Mouse (Mus musculus): ENCODE data around the gene Arglu1. TPM values are rescaled to one million over a fixed set of nuclear protein-coding genes. Genes with fewer than 3 reads are reported as not detected.
A peak's percentile ranks its signal among the peaks of the same experiment; 100 is the strongest.

Gene Arglu1
- polyA plus RNA-seq, 1 experiment from 2014 or later = 169 TPM

DNA sequence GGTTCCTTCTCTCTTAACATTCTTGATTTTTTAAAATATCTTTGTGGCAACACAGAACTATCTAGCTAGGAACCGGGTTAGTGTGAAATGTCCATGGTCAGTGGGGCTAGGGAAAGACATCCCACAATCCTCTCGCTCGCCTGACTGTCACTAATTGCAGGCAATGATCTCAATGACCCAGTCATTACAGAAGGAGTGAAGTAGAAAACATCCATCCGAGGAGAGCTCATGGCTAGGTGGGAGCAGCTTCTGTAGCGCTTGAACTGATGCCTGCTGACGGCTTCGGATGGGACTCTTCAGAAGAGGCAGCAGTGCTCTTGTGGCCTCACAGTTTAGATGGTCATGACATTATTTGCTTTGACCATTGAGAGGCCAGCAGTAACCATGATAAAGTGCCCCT is 58.9 kb downstream of the Arglu1 start:
- DNase-seq (ENCODE audit: low spot score) (no peak), ATAC-seq (replicated peaks; ENCODE audit: low FRiP score, low read depth) (no peak)
- no peak overlapping the region for H3K4me3 ChIP-seq (replicated peaks; ENCODE audit: low read depth, low read length)
- WGBS = 57% methylated on average over 7 of the region's 7 CpGs
- no peak for TF ChIP-seq CTCF (IDR thresholded peaks at IDR 0.05; ENCODE audit: low read depth)
- peaks cover 4% of the 10 kb centered on the region; the same call in 1 of the 2 replicates for H3K4me1 ChIP-seq (replicated peaks; ENCODE audit: insufficient read depth, low read length)
- no peaks in the 10 kb centered on the region for H3K27me3 ChIP-seq (ENCODE audit: insufficient read depth, low read length)
- H3K9me3 ChIP-seq (replicated peaks; ENCODE audit: low read length) = no peaks in the 10 kb centered on the region
- peaks cover 5% of the 10 kb centered on the region; the same call in 1 of the 2 replicates for H3K36me3 ChIP-seq (ENCODE audit: insufficient read depth, low read length)
- H3K9ac ChIP-seq (ENCODE audit: low read depth, low read length) = no peak overlapping the region
- no peak overlapping the region for H3K27ac ChIP-seq
- no peak overlapping the region for H3K4me2 ChIP-seq (ENCODE audit: low read length)

DNA sequence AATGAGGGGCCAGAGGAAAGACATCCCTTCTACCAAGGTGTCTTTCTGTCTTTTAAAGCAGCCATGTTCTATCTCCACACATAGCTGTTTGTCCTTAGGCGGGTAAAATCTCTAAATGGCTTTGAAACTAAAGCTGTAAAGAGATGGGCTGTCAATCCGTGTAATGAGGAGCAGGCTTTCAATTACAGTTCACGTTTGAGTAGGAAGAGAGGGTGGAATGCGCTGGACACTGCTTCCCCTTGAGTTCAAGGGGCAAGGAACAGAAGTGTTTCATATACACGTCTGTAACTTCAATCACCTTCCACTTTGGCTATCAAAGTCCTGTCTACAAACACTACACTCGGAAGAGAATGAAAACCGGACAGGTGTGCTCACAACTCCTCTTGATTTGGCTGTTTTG is 66.3 kb downstream of the Arglu1 start:
- Histone ChIP-seq H3K4me2 (ENCODE audit: low read length) (no peak overlapping the region), H3K9ac (ENCODE audit: low read depth, low read length) (no peak overlapping the region), H3K36me3 (ENCODE audit: insufficient read depth, low read length) (peaks cover 17% of the 10 kb centered on the region), H3K27me3 (ENCODE audit: insufficient read depth, low read length) (no peaks in the 10 kb centered on the region), H3K27ac (no peak overlapping the region), H3K9me3 (replicated peaks; ENCODE audit: low read length) (no peaks in the 10 kb centered on the region), H3K4me3 (replicated peaks; ENCODE audit: low read depth, low read length) (no peak overlapping the region), H3K4me1 (replicated peaks; ENCODE audit: insufficient read depth, low read length) (no peaks in the 10 kb centered on the region)
- WGBS = 43% methylated on average over 7 of the region's 7 CpGs
- TF ChIP-seq CTCF (IDR thresholded peaks at IDR 0.05; ENCODE audit: low read depth) = no peak
- no peak for DNase-seq (ENCODE audit: low spot score)
- ATAC-seq (replicated peaks; ENCODE audit: low FRiP score, low read depth) = no peak

DNA sequence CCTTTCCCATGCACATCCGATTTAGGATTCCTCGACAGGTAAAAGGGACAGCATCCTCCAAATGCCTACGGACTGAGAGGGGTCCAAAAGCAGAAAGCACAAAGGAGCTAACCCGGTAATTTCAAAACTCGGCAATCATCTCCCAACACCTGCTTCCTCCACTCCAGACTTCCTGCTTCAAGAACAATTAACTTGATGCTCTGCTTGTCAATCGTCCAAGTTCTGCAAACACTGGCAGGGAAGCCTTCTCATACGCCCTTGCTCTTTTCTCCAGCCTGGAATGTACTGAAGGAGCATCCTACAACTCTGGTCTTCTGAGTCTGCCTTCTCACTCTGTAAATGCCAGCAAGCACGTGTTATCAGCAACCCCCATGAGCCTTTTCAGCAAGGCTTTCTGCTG is 66.8 kb downstream of the Arglu1 start:
- DNase-seq (ENCODE audit: low spot score) (peak; percentile 57), ATAC-seq (replicated peaks; ENCODE audit: low FRiP score, low read depth) (no peak)
- H3K9me3 ChIP-seq (replicated peaks; ENCODE audit: low read length) = no peaks in the 10 kb centered on the region
- 53% methylated on average over 8 of the region's 8 CpGs for WGBS
- no peak overlapping the region for H3K9ac ChIP-seq (ENCODE audit: low read depth, low read length)
- H3K4me1 ChIP-seq (replicated peaks; ENCODE audit: insufficient read depth, low read length) = no peaks in the 10 kb centered on the region
- peaks cover 17% of the 10 kb centered on the region for H3K36me3 ChIP-seq (ENCODE audit: insufficient read depth, low read length)
- TF ChIP-seq CTCF (IDR thresholded peaks at IDR 0.05; ENCODE audit: low read depth) = no peak
- H3K27me3 ChIP-seq (ENCODE audit: insufficient read depth, low read length) = no peaks in the 10 kb centered on the region
- H3K4me3 ChIP-seq (replicated peaks; ENCODE audit: low read depth, low read length) = no peak overlapping the region
- H3K4me2 ChIP-seq (ENCODE audit: low read length) = no peak overlapping the region
- no peak overlapping the region for H3K27ac ChIP-seq

DNA sequence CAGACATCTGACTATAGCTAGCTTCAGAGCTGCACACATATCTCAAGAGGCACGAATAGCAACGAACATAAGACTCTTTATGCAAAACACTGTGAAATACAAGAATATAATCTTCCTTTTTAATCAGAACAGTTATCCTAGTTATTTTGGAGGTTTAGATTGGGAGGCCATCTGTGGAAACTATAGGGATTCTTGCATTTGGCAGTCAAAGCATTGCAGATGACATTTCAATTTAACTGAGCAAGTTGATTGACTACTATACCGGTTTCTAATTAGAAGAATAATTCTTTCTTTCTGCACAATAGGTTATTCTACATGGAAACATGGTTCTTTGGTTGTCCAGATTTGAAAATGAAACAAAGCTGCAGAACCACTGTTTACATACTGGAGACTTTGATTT is 67.8 kb downstream of the Arglu1 start:
- WGBS = 91% methylated on average over 3 of the region's 3 CpGs
- DNase-seq (ENCODE audit: low spot score) = no peak
- Histone ChIP-seq H3K27me3 (ENCODE audit: insufficient read depth, low read length) (no peaks in the 10 kb centered on the region), H3K4me1 (replicated peaks; ENCODE audit: insufficient read depth, low read length) (no peaks in the 10 kb centered on the region), H3K4me3 (replicated peaks; ENCODE audit: low read depth, low read length) (no peak overlapping the region), H3K36me3 (ENCODE audit: insufficient read depth, low read length) (peaks cover 17% of the 10 kb centered on the region), H3K4me2 (ENCODE audit: low read length) (no peak overlapping the region), H3K9me3 (replicated peaks; ENCODE audit: low read length) (no peaks in the 10 kb centered on the region), H3K9ac (ENCODE audit: low read depth, low read length) (no peak overlapping the region), H3K27ac (no peak overlapping the region)
- TF ChIP-seq CTCF (IDR thresholded peaks at IDR 0.05; ENCODE audit: low read depth) = no peak
- no peak for ATAC-seq (replicated peaks; ENCODE audit: low FRiP score, low read depth)

DNA sequence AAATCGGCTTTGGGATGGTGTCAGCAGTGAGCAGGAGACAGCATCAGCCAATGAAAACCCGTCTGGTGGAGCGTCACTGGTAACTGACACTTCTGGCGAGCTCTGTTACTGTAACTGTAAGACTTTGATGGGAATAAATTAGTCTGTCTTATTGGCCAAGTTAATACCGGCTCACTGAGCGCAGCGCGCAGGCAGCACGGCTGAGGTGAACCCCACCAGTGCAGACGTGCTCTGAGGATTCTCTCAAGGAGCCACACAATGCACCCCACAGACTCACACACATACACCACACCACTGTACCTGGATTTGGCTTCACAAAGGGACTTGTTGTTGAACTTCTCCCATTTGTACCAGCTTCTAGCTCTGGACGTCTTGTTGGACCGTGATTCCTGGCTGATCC is 68.3 kb downstream of the Arglu1 start:
- Histone ChIP-seq H3K4me1 (replicated peaks; ENCODE audit: insufficient read depth, low read length) (no peaks in the 10 kb centered on the region), H3K9ac (ENCODE audit: low read depth, low read length) (no peak overlapping the region), H3K4me3 (replicated peaks; ENCODE audit: low read depth, low read length) (no peak overlapping the region), H3K27ac (no peak overlapping the region), H3K9me3 (replicated peaks; ENCODE audit: low read length) (no peaks in the 10 kb centered on the region), H3K27me3 (ENCODE audit: insufficient read depth, low read length) (no peaks in the 10 kb centered on the region), H3K36me3 (ENCODE audit: insufficient read depth, low read length) (peaks cover 17% of the 10 kb centered on the region), H3K4me2 (ENCODE audit: low read length) (no peak overlapping the region)
- ATAC-seq (replicated peaks; ENCODE audit: low FRiP score, low read depth) (no peak), DNase-seq (ENCODE audit: low spot score) (no peak)
- WGBS = 87% methylated on average over 12 of the region's 12 CpGs
- no peak for TF ChIP-seq CTCF (IDR thresholded peaks at IDR 0.05; ENCODE audit: low read depth)

DNA sequence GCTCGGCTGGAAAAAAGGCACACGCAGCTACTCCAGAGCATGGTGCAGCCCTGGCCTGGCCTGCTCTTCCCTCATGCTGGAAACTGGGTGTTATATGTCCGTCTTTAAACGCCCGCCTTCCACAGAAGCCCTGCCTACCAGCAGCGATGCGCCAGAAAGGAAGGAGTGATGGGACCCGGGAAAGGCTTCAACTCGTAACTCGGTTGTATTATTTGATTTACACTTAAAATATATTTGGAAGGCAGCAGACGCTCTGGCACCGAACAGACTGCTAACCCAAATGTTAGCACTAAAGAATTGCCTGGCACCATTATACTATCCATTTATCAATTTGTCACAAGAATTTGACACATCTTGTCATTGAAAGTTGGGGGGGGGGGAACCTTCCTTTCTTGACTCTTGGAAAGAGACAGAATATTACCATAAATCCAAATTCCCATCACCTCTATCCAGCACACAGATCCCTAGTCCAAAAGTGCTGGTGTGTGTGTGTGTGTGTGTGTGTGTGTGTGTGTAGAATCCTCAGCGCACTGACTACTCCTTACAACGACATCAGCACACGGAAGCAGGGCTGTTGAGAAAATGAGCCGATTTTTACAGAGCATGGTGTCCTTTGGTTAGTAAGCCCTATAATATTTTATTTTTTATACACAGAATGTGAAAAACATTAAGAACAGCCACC is 68.9 kb downstream of the Arglu1 start:
- H3K27me3 ChIP-seq (ENCODE audit: insufficient read depth, low read length) = no peaks in the 10 kb centered on the region
- TF ChIP-seq CTCF (IDR thresholded peaks at IDR 0.05; ENCODE audit: low read depth) = no peak
- H3K27ac ChIP-seq = no peak overlapping the region
- no peaks in the 10 kb centered on the region for H3K9me3 ChIP-seq (replicated peaks; ENCODE audit: low read length)
- 88% methylated on average over 16 of the region's 16 CpGs for WGBS
- DNase-seq (ENCODE audit: low spot score) = no peak
- H3K4me3 ChIP-seq (replicated peaks; ENCODE audit: low read depth, low read length) = no peak overlapping the region
- no peaks in the 10 kb centered on the region for H3K4me1 ChIP-seq (replicated peaks; ENCODE audit: insufficient read depth, low read length)
- peaks cover 17% of the 10 kb centered on the region for H3K36me3 ChIP-seq (ENCODE audit: insufficient read depth, low read length)
- H3K4me2 ChIP-seq (ENCODE audit: low read length) = no peak overlapping the region
- H3K9ac ChIP-seq (ENCODE audit: low read depth, low read length) = no peak overlapping the region
- no peak for ATAC-seq (replicated peaks; ENCODE audit: low FRiP score, low read depth)

DNA sequence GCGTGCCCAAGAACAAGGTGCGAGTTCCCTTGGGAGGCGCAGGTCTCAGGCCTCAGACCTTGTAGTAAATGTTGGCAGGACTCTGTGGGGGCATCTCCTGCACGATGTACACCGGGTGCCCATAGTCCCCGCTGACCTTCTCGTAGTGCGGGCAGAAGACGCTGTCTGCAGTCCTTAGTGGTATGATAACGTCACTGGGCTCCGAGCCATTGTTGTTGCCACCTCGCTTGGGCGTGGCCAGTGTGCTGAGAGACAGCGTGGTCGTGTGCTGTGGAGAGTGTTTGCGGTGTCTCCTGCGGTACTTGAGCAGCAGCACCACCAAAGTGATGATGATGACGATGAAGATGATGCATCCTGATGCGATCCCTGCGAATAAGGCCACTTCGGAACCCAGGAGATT is 69.8 kb downstream of the Arglu1 start:
- no peak overlapping the region for H3K27ac ChIP-seq
- WGBS = 95% methylated on average over 21 of the region's 21 CpGs
- TF ChIP-seq CTCF (IDR thresholded peaks at IDR 0.05; ENCODE audit: low read depth) = no peak
- no peak for DNase-seq (ENCODE audit: low spot score)
- no peaks in the 10 kb centered on the region for H3K4me1 ChIP-seq (replicated peaks; ENCODE audit: insufficient read depth, low read length)
- no peak overlapping the region for H3K4me2 ChIP-seq (ENCODE audit: low read length)
- no peaks in the 10 kb centered on the region for H3K27me3 ChIP-seq (ENCODE audit: insufficient read depth, low read length)
- H3K9ac ChIP-seq (ENCODE audit: low read depth, low read length) = no peak overlapping the region
- no peaks in the 10 kb centered on the region for H3K9me3 ChIP-seq (replicated peaks; ENCODE audit: low read length)
- peaks cover 17% of the 10 kb centered on the region for H3K36me3 ChIP-seq (ENCODE audit: insufficient read depth, low read length)
- 0 out of 2 replicates have a peak, but pooled peaks have one; percentile 36 for ATAC-seq (replicated peaks; ENCODE audit: low FRiP score, low read depth)
- no peak overlapping the region for H3K4me3 ChIP-seq (replicated peaks; ENCODE audit: low read depth, low read length)

All from kidney, postnatal 0 days (tissue).